Mouse (Mus musculus) lung, postnatal 0 days (tissue): ENCODE data around the gene Smoc2.
A peak's percentile ranks its signal among the peaks of the same experiment; 100 is the strongest.

Experiments used
- CTCF ChIP-seq: IDR thresholded peaks from 2 replicates; pipeline ENCODE4 v1.5.1; 2016; ENCODE audit warnings: antibody characterized with exemption, mild to moderate bottlenecking
- EP300 ChIP-seq: IDR thresholded peaks from 2 replicates; pipeline ENCODE4 v1.6.1; 2016; ENCODE audit warnings: antibody characterized with exemption, mild to moderate bottlenecking, control low read depth

DNA sequence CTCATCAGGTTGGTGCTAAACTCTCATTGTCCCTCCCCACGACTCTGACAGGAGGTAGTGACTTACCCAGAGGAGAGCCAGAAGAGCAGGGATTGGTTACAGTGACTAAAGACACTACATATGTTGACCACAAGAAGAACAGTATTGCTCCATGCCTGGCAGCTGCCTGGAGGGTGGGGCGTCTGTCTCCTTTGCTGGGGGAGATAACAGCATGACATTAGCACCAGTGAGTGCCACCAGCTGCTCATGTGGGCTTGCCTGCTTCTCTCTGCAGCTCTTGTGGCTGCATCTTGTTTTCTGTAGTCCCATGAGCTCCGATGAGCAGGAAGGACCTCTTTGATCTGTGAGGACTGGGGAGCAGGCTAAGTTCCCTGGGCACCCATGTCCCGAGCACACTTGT is 29.7 kb upstream of the Smoc2 start:
- TF ChIP-seq EP300 (peak; percentile 45; the same call in 1 of the 2 replicates), CTCF (no peak)
